Mouse (Mus musculus) E14TG2a.4 (cell line): ENCODE data around the gene 1700012A03Rik.

Experiments used
- CTCF ChIP-seq: conservative IDR thresholded peaks from 2 replicates; pipeline ENCODE4 v1.5.1; 2014; ENCODE audit warnings: low read length
- POU5F1 ChIP-seq: IDR thresholded peaks from 2 replicates; pipeline ENCODE4 v1.6.1; 2014; ENCODE audit warnings: low read length, borderline replicate concordance

GRCm38 (mm10) chr6:32052135-32052915 lies 2.3 kb downstream of the 1700012A03Rik start:
- TF ChIP-seq CTCF = no peak
- TF ChIP-seq POU5F1 = no peak
